Mouse (Mus musculus): ENCODE data around the gene 1810049J17Rik.

Gene 1810049J17Rik

GRCm38 (mm10) chr15:12341401-12341758 lies 19.7 kb upstream of the 1810049J17Rik start:
- peak; percentile 49 for DNase-seq

- peak; percentile 58 for DNase-seq
Measured at GRCm38 (mm10) chr15:12340536-12341400, 19.1 kb upstream of the 1810049J17Rik start.

- no peak for DNase-seq
Measured at GRCm38 (mm10) chr15:12337779-12338137, 16.1 kb upstream of the 1810049J17Rik start.

- peak; percentile 20 for DNase-seq
Measured at GRCm38 (mm10) chr15:12337030-12337778, 15.5 kb upstream of the 1810049J17Rik start.

- DNase-seq = no peak
Measured at GRCm38 (mm10) chr15:12334381-12334780, 12.7 kb upstream of the 1810049J17Rik start.

GRCm38 (mm10) chr15:12331300-12331699 lies 9.6 kb upstream of the 1810049J17Rik start:
- no peak for DNase-seq

- no peak for DNase-seq
Measured at GRCm38 (mm10) chr15:12330892-12331291, 9.2 kb upstream of the 1810049J17Rik start.

GRCm38 (mm10) chr15:12330389-12330788 lies 8.7 kb upstream of the 1810049J17Rik start:
- DNase-seq = no peak

GRCm38 (mm10) chr15:12324326-12324725 lies 2.6 kb upstream of the 1810049J17Rik start:
- no peak for DNase-seq

GRCm38 (mm10) chr15:12322676-12323402 lies 1.1 kb upstream of the 1810049J17Rik start:
- DNase-seq = no peak

GRCm38 (mm10) chr15:12321091-12321787 lies 460 bp downstream of the 1810049J17Rik start, which contains the start of gene Golph3:
Gene Golph3, plus strand, starts transcription at chr15:12321450.
- peak; percentile 96 for DNase-seq

GRCm38 (mm10) chr15:12320441-12321090 lies 1.1 kb downstream of the 1810049J17Rik start:
- no peak for DNase-seq

GRCm38 (mm10) chr15:12319889-12320288 lies 1.8 kb downstream of the 1810049J17Rik start:
- no peak for DNase-seq

GRCm38 (mm10) chr15:12318451-12318850 lies 3.2 kb downstream of the 1810049J17Rik start:
- no peak for DNase-seq

GRCm38 (mm10) chr15:12317290-12317689 lies 4.4 kb downstream of the 1810049J17Rik start:
- DNase-seq = peak; percentile 37

- DNase-seq = no peak
Measured at GRCm38 (mm10) chr15:12315996-12316395, 5.7 kb downstream of the 1810049J17Rik start.

- no peak for DNase-seq
Measured at GRCm38 (mm10) chr15:12314584-12314983, 7.1 kb downstream of the 1810049J17Rik start.

- DNase-seq = no peak
Measured at GRCm38 (mm10) chr15:12313255-12313654, 8.4 kb downstream of the 1810049J17Rik start.

- DNase-seq = no peak
Measured at GRCm38 (mm10) chr15:12311465-12311864, 10.2 kb downstream of the 1810049J17Rik start.

GRCm38 (mm10) chr15:12310676-12311075 lies 11.0 kb downstream of the 1810049J17Rik start:
- no peak for DNase-seq

GRCm38 (mm10) chr15:12308539-12308938 lies 13.2 kb downstream of the 1810049J17Rik start:
- no peak for DNase-seq

GRCm38 (mm10) chr15:12307114-12307513 lies 14.6 kb downstream of the 1810049J17Rik start:
- no peak for DNase-seq

Data from liver (tissue).